Mouse (Mus musculus) telencephalon, adult 2 months (tissue): ENCODE data around the gene Tomm20.

ENCODE experiments used
- DNase-seq: peaks from one replicate; pipeline ENCODE4 v3.0.0-alpha.2; 2011; ENCODE audit warnings: low read depth, low spot score

Tomm20 gene

DNA sequence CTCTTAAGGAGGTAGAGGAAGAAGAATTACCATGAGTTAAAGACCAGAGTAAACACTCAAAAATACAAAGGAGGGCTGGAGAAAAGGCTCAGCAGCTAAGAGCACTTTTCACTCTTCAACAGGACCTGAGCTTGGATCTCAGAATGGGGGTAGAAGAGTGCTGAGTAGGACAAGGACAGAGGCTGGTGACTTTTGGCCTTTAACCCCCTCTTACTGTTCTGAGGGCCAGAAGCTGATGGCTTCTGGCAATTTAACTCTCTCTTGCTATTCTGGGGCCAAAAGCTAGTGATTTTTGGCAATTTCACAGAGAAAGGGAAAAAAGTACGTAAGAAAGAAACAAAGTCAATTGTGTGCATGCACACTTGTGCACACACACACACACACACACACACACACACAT is 17.2 kb upstream of the Tomm20 start:
- no peak for DNase-seq

DNA sequence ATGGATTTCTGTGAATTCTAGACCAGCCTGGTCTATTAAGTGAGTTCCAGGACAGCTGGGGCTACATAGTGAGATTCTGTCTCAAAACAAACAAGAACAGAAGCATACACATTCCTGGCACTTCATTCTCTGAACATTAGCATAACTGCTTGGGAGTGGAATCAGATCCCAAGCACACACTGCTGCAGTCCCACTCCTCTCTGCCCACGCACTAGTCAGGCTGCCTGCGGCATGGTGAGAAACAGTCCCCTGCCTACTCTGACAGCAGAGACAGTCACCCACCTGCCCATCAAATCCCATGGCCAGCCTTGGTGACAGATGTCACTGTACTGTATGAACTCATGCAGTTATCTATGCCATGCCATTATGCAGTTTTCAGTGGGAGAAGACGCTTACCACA is 15.9 kb upstream of the Tomm20 start:
- DNase-seq, result peak; percentile 67

DNA sequence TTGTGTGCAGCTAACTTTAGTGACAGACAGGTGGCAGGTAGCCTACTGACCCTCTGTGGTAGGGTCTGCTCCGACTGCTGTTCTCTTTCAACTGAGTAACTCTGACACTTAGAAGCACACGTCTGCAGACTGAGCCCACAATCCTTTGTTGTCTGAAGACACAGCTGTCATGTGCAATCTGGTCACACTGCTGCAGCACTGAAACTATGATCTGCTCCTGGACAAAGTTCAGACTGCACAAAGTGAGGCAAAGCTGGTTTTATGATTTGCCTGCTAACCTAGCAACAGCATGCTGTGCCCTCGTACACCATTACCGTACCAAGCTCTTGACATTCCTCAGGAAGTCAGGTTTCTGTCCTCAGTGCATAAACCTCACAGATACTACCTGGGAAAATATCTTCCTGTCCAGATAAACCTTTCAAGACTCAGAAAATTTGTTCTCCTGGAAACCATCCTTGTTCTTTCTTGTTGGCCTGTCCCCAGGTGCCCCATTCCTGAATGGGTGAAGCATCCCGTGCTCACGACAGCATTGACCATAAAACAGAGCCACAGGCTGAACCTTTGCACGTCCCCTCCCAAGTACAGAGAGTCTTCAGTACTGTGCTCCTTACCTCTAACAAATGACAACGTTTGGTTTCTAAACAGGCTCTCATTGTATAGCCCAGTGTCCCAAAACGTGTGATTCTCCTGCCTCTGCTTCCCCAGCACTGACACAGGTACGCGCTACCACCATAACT is 6.4 kb upstream of the Tomm20 start:
- DNase-seq, result no peak

DNA sequence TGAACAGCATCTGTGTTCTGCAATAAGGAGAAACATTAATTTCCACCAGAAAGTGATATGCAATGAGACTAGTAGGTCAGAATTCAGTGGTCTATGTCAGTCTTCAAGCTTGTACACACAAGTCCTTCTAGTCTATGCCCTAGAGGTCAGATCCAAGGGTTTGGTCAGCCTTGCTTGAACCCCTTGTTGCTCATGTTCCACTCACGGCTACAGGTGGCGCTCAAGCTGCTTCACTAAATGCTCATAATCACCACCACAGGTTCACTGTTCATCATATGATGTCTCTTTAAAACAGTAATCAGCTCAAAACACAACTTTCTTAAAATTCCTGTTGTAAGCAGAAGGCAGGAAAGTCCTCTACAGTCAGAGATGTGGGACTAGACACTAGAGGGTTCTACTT is 3.9 kb upstream of the Tomm20 start:
- no peak for DNase-seq

DNA sequence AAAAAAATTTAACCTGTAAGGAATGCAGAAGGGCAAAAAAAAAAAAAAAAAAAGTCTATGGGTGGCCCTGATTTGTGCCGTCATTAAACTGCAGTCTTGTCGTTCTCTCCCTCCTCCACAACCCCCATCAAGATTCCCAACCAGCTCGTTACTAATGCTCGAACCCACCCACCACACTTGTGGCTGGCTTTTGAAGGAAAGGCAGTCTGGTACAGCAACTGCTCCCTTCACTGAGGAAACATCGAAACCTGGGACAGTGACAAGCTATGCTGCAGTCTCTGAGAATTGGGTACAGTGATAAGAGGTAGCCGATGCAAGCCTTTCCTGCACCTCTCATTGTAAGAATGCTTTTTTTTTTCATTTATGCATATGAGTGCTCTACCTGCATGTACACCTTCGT is 800 bp upstream of the Tomm20 start:
- no peak for DNase-seq

DNA sequence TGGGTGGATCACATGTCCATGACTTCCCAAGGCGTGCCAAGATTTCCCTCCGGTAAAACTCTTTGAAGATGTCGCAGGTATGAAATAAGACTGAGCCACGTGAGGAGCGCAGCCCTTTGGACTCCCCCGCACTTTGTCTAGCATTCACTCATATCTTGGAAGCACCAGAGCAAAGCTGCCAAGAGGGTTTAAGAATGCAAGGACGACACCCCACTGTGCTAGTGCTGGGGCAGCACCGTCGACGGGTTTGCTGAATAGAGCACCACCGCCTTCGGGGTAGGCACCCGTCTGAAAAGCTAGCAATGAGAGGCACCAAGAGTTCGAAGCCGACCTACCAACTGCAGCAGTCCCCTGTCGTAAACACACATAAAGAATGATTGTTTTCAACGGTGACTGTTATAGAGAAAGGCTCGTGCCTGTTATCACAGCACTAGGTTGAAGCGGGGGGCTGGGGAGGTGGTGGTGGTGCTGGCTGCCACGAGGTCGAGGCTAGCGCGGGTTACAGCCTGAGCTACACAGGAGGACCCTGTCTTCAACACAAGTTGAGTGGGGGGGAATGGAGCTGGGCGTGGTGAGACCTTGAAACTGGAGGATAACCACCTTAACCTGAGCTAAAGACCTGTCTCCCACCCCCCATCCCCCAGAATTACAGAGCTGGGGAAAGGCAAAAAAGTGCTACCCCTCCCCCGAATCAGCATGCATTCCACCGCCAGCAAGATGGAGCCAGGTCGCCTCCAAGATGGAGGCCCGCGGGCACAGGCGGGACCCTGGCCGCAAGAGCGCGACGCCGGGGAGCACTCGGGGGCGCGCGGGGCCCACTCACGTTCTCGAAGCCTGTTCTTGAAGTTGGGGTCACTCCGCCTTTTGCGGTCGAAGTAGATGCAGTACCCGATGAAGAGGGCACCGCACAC is 608 bp downstream of the Tomm20 start:
- no peak for DNase-seq

DNA sequence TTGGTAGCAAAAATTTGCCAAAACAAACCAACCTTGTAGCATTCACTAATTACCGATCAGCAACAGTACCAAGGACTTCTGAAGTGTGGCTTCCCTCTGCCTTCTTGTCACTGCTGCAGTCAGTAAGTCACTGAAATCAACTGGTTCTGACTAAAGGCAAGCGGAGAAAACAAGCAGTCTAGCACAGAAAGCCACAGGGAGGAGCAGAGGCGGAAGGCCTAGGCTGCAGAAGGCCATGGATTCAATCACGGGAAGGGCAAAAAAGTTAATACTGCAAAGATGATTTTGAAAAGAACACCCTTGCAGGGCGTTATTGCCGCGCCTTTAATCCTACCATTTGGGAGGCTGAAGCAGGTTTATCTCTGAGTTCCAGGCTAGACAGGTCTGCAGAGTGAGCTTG is 2.1 kb downstream of the Tomm20 start:
- no peak for DNase-seq

DNA sequence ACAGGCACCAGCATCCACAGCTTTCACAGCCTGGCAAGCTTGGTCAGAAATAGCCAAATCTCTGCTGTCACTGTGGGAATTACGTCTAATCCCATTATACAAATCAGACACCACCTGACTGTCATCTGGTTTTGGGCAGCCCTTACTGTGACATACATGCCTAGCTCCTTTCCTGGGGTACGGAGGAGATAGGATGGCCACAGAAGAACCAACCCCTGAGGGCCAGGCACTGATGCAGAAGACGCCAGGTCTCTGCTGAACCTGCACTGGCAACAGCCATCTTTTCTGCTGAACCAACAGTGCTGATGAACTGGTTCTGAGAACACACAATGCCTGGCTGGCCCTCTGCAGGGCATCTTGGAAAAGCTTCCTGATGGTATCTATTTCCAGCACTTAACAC is 8.3 kb downstream of the Tomm20 start:
- DNase-seq, result no peak

DNA sequence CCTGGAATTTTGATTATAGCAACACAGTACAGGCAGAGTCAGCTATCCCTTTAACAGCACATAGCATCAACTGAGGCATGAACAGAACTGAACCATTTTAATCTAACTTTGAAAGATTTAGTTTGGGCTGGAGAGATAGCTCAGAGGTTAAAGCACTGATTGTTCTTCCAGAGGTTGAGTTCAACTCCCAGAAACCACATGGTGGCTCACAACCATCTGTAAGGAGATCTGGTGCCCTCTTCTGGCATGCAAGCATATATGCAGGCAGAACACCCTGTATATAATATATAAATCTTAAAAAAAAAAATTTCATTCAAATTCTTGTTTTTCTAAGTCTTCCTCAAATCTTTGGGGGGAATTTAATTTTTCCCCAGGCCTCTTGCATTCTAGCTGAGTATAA is 9.7 kb downstream of the Tomm20 start:
- no peak for DNase-seq

DNA sequence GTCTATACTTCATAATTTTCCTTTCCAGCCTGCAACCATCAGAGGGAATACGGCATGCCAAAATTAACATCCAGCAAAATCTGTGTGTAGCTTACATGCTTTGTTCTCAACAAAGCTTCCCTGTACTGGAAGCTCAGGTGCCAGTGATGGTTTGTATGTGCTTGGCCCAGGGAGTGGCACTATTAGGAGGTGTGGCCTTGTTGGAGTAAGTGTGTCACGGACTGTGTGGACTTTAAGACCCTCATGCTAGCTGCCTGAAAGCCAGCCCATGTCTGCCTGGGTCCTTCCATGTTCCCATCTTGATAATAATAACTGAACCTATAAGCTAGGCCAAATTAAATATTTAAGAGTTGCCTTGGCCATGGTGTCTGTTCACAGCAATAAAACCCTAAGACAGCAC is 10.3 kb downstream of the Tomm20 start:
- no peak for DNase-seq

DNA sequence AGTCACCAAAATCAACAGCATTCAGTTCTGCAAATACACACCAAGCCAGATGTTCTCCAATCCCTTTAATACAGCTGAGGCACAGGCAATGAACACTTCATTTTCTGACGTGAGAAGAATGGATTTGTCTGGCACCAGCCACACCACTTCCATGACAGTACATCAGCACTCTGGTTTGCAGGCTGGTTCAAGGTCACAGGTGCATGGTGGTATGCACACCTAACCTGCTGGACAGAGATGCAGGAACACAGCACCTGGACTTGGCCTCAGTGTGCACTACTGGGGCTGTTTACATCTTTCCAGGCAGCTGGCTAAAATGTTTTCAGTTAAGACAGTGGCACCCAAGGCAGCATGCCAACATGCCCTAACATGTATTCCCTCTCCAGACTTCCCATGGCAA is 13.0 kb downstream of the Tomm20 start:
- no peak for DNase-seq

DNA sequence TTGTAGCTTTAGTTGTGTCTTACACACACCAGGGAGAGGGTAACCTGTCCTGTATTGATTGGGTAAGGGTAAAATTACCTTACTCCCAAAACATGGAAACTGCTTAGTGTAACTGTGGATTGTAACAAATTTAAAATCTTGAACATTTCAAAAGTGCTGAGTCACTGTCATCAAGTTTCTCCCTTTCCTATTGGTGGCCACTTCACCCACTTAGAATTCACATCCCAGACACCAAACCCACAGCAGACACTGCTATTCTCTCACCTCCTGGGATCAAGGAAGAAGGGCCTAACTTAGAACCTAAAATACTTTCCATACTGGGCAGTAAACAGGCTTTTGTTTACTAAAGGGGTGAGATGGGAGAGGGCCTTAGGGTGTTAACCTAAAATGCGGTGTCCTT is 13.4 kb downstream of the Tomm20 start:
- DNase-seq, result no peak

DNA sequence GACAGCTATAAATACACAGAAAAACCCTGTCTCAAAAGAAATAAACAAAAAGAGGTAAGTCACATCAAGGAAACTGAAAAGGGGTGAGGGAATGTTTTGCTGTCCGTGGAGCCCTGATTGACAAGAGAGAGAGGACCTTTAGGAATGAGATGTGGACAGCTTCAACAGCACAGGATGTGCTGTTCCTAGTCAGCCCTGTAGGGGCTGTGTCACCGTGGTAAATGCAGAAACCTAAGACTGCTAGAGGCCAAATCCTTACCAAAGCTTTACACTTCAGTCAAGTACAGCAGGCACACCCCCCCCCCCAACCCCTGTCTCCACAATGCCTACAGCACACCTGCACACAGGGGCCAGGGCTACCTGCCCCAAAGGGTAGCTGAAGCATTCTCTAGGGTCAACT is 13.9 kb downstream of the Tomm20 start:
- no peak for DNase-seq

DNA sequence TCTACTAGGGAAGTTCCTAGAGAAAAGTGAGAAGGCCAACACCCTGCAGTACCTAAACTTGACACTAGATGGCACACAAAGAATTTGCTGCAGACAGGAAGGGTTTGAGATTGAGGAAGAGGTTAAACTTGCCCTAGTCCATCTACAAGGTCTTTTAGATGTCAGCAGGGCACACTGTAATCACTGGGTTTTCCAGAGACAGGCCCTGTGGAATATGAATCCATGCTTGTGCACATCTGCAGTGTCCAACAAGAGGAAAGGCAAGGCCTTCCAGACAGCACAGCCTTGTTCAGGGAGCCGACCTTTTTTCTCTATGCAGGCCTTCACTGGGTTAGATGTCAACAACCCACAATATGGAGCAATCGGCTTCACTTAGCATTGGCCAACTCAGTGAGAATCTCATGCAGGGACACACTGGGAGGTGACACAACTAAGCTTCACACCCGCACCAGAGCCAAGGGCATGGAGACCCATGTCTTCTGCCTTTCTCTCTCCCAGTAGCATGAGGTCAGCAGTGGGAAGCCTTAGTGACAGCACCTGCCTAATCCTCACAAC is 16.0 kb downstream of the Tomm20 start:
- peak; percentile 47 for DNase-seq

DNA sequence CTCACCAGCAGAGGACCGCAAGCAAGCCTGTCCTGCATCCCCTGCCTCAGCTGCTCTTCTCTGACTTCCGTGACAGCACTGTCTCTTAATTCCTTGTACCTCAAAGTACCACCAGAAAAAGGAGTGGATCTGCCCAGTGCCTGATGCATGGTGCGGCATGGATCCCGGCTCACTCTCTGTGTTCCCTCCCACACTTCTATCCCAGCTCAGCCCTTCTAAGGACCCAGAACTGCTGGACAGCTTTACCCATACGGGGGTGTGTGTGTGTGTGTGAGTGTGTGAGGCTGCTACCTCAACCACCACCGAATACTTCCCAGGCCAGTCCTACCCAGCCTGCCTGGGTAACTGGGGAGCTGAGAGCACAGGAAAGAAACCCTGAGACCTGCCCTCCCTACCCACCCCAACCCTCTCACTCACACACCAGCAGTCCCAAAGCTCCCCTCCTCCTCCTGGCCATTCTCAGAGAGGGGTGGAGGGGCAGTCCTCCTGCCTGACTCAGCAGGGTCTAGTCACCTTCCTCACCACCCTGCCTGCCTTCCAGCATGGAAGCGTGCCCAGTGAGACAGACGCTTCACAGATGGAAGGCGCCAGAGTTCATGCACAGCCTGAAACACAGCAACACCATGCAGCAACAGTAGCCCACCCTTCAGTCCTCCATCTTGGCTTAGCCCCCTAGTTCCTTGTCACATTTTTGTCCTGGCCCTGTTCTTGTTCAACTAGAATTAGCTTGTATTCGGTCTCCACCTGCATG is 16.7 kb downstream of the Tomm20 start:
- no peak for DNase-seq

DNA sequence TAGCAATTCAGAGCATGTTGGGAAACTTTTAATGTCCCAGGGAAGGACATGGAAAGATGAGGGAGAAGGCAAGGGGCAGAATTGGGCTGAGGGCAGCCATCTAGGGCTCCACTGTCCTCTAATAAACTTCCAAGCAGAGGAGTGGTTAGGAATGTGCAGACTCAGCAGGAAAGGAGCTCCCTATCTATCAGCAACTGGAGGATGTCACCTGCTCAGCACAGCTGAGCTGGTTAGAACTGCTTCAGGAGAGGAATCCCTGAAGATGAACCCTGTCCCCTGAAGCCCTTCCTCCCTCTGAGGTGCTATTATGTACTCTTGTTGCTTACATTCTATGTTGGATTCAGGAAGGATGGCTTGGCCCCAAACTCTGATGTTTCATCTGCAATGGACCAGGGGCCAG is 17.6 kb downstream of the Tomm20 start:
- no peak for DNase-seq

DNA sequence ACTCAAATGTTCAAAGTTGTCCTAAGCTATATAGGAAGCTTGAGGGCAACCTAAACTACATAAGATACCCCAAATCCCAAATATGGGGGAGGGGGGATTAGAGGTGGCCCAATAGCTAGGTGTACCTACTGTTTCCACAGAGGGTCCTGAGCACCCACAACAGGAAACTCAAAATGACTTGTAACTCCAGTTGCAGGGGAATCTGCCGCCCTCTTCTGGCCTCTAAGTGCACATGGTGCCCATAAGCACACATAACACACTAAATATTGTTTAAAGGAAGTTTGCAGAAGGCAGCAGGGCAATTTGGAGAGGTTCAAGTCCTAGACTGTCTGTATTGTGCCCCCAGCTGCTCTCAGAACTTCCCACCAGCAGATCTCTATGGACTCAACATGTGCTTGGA is 18.6 kb downstream of the Tomm20 start:
- DNase-seq, result no peak

DNA sequence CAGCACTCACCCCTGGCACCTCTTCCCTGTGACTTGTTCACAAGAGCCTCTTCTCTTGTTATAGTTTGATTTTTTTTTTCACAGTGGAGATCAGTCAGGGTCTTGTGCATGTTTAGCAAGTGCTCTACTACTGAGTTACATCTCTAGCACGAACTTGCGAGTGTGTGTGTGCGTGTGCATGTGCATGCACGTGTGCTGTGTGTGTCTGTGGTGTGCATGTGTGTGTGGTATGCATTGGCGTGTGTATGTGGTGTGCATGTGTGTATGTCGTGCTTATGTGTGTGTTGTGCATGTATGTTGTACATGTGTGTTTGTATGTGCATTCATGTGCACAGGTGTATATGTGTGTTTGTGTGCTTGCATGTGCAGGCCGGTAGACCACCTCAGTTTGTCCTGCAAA is 22.7 kb downstream of the Tomm20 start:
- no peak for DNase-seq

DNA sequence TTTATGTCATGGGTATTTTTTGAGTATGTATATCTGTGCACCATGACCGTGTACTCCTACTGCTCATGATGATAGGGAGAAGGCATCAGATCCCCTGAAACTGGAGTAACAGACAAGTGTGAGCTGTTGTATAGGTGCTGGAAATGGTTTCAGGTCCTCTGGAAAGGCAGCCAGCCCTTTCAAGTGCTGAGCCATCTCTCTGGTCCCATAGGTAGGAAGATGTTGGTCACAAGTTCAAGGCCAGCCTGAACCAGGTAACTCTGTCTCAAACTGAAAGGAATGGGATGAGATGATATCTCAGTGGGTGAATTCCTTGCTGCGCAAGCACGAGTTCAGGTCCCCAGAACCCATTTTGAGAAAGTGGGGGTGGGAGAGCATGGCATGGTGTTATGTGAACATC is 24.2 kb downstream of the Tomm20 start:
- no peak for DNase-seq

DNA sequence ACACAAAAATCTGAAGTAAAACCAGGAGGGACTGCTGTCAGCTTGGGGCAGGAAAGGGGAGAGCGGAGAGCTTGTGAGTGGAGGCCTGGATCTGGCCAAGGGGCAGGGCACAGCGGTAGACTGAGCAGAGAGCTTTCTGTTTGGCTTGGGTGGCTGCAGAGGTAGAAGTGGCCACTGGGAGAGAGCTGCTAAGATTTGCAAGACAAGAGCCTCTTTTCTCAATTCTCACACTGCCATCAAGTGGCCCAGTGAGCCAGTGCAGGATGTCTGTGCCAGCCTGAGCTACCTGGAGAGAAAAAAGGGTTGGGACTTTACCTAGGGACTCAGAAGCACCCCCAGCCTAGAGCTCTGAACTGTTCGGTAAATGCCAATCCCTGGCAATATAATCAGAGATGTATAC is 24.8 kb downstream of the Tomm20 start:
- DNase-seq, result peak; percentile 75

DNA sequence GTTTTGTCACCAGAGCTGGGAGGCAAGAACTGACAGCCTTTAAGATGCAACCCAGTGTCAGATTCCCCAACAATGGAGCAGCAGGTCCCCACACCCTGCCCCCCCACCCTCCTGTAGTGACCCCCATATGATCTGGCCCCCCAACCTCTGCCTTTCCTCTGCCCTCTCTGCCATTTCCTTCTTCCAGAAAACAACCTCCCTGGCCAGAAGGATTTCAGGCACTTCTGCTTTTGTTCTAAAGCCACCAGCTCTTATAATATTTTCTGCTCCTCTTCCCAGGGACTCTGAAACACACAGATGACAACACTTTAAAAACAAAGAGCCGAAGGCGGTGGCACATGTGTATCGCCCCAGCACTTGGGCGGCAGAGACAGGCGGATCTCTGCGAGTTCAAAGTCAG is 25.3 kb downstream of the Tomm20 start:
- no peak for DNase-seq

DNA sequence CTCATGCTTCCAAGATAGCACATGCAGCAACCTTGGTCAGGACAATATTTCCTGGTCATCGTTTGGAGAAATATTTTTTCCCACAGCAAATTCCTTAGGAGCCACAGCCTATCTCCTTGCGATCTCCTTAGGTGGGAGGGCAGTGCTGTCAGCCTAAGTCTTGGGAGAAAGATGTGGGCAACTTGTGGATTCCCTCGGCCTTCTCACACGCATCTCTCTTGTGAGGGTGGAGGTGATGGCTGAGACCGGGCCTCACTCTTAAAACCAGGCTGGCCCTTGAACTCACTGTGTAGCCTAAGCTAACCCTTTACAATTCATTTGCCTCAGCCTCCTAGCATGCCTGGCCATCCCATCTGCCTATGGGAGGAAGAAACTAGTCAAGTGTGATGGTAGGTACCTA is 25.9 kb downstream of the Tomm20 start:
- DNase-seq, result no peak
